Mouse (Mus musculus) thymus, postnatal 10 days (tissue): ENCODE measurements at regions not wholly inside any gene's neighbourhood (a gene's known extent, or its start where the extent isn't known, plus 50 kb on each side); places are given as distances from the start of the nearest gene placed in this dataset.
"Not testable (repeated sequence)": the region's sequence is repeated elsewhere in the genome, so short reads cannot be mapped to it uniquely, and the experiment has no call there.

Source experiments
- DNase-seq, 2 experiments: peaks; one replicate each; pipeline ENCODE4 v3.0.0; 2021; ENCODE audit warnings: low spot score in 2 of 2

- DNase-seq: no peak
Measured at GRCm38 (mm10) chr10:117449416-117450239, 69.8 kb upstream of the Cpsf6 start.

GRCm38 (mm10) chr10:117448783-117449182 lies 69.0 kb upstream of the Cpsf6 start:
- not testable (repeated sequence) for DNase-seq

GRCm38 (mm10) chr10:117447626-117448025 lies 67.8 kb upstream of the Cpsf6 start:
- DNase-seq: no peak

- DNase-seq: no peak
Measured at GRCm38 (mm10) chr10:117447206-117447605, 67.4 kb upstream of the Cpsf6 start.

DNA sequence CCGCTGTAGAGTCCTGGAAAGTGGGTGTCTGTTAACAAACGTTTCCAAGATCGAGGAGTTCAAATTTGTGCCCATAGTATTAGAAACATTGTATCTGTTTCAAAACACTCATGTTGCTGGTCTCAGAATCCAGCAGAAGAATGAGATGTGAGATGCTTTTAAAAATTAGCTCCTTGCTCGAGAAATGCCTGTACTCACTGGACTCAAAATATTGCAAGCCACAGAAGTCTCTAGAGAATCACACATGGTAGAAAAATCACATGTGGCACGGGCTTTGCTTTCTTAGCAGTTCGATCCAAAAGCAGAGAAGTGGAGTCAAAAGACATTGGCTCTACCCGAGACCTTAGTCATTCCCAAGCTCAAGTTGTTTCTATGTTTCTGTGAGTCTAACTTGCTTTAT lies 67.0 kb upstream of the Cpsf6 start:
- DNase-seq: no peak

GRCm38 (mm10) chr10:117445801-117446490 lies 66.1 kb upstream of the Cpsf6 start:
- no peak for DNase-seq

GRCm38 (mm10) chr10:117445181-117445790 lies 65.5 kb upstream of the Cpsf6 start:
- no peak for DNase-seq

DNA sequence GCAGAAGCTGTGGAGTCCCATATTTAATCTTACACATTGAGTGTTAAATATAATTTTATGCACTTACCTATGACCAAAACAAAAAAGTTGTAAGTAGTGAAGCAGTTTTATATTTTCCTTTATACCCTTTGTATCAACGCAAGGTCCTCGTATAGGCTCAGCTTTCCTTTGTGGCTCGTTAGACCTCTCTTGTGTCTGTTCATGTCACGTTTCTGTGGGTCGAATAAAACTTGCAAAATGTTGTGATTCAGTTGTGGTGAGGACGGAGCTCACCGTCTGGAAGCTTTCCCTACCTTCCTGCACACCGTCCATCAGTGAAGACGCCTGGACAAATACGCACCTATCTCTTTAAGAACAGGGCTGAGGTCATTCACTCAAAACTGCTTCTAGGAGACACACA lies 64.9 kb upstream of the Cpsf6 start:
- no peak for DNase-seq

GRCm38 (mm10) chr10:117443426-117444350 lies 63.9 kb upstream of the Cpsf6 start:
- no peak for DNase-seq

- DNase-seq: no peak
Measured at GRCm38 (mm10) chr10:117441979-117442803, 62.4 kb upstream of the Cpsf6 start.

DNA sequence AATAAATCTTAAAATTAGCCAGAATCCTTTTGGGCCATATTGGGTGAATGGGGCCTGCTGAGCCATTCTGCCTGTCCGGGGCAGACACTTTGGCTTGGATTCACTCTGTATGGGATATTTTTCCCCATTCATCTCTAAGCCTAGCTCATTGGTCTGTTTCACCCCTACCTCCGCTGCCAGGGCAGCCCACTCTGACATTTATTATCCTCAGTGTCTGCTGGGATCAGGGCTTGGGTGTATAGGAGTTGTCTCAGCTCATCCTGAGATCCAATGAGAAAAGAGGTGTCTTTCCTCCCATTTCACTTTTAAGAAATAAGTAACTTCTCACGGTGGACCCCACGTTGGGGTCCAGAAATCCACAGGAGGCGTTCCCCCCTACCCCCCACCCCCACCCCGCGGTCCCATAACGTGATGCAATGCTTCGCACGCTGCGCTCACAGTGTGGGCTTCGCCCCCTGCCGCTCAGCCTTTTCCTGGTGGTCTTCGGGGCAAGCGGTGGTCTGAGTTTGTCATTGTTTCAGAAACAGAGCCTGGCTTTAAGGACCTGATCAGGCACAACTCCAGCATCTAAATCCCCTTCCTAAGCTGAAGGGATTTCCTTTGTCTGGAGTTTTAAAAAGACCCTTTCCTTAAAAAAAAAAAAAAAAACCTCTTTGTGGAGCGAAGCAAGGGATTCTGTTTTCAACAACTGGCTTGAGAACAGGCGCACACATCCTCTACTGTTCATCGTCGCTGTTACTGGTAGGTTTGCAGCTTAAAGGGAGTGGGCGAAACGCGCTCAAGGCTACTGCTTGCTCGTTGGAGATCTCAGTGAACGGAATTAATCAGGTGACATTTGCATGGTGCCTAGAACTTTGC lies 61.5 kb upstream of the Cpsf6 start:
- DNase-seq: no peak

DNA sequence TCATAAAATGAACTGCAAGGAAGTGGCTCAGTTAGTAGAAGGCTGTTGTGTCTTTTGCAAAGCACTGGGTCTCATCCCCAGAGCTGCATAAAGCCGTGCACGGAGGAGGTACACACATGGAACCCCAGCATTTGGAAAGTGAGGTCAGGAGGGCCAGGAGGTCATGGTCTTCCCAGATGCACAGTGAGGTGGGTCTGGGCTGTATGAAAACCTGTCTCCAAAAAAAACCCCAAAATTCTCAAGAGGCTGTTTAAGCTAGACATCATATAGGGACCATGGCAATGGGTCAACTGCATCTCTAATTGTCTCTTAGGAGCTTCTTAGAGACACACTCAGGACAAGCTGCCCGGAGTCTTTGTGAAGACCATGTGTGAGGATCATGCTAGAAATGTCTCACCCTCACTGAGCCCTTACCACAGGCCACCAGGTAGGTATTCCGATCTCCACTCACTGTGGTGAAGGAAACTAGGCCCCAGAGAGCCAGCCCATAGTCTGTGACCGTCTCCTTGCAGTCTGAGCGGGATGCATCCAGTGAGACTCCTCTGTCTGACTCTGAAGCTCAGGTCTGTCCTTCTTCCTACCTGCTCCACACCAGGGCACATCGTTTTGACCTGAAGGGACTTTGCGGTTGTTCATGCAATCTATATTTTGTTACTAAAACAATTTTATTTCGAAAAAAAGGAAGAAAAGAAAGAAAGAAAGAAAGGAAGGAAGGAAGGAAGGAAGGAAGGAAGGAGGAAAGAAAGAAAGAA lies 60.6 kb upstream of the Cpsf6 start:
- no peak for DNase-seq

- no peak for DNase-seq
Measured at GRCm38 (mm10) chr10:117439206-117440110, 59.6 kb upstream of the Cpsf6 start.

DNA sequence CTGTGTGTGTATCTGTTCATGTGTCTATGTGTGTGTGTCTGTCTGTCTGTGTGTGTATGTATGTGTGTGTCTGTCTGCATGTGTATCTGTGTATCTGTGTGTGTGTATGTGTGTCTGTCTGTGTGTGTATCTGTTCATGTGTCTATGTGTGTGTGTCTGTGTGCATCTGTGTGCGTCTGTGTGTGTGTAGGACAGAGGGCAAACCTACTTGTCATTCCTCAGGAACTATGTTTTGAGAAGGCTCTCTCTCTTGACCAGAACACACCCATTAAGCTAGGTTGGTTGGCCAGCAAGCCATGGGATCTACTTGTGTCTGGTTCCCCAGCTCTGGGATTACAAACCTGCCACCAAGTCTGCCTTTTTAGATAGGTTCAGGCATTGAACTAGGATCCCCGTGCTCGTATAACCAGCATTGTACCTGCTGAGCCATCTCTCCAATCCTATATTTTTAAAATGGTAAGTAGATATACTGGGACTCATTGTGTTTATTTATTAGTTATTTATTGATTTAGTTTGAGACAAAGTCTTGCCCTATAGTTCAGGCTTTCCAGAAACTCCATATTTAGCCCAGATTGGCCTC lies 58.9 kb upstream of the Cpsf6 start:
- DNase-seq: no peak

DNA sequence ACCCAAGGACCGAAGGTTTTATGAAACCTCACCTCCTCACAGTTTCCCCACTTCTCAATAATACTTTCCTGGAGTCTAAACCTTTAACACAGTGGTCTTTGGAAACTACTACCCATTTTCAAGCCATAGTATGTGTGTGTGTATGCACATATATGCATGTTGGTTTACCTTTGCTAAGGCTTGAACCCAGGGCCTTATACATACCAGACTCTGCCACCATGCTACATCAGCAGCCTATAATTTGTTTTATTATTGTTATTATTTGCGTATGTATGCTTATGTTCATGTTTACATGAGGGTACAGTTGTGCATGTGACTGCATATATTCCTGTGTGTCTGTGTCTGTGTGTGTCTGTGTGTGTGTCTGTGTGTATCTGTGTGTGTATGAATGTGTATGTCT lies 58.2 kb upstream of the Cpsf6 start:
- no peak for DNase-seq

DNA sequence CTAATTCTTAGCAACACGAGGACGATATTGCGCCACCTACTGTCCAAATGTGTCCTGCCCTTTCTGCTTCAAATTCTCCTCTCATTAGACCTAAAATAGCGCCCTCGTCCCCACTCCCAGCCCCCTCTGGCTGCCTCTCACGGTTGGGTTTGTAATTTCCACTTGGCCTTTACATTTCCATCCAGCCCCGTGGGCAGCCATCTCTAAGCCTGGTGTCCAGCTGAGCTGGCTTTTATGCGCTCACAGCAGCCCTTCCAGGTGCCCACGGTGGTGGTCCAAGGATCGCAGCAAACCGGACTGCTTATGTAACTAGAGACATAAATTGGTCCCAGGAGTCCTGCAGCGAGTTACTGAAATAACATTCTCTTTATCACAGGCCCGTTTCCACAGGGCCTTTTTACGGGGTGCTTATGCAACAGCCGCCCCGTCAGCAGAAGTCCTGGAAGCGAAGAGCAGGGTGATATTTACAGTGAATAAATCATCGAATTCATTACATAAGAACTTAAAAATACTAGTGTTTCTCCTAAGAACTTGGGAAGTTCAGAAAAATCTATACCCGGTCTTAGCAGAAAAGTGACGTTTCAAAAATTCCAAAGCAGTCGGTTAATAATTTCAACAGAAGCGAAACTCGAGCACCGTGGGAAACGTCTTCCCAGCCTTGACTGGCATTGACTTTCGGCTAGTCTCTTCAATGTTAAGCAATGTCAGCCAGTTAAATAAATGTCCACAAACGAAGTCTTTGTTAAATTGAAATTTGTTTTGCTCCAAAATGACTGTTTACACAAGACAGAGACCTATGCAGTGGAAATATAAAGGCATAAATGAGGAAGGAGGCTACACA lies 57.3 kb upstream of the Cpsf6 start:
- DNase-seq: peak in 1 of 2 experiments; percentile 68
